Mouse (Mus musculus) embryo, embryonic 9.5 days (tissue): ENCODE measurements around the gene Cd274.

Experiments used
- DNase-seq: peaks from one replicate; pipeline ENCODE4 v3.0.0-alpha.2; 2017; ENCODE audit errors: extremely low spot score

Cd274 gene

GRCm38 (mm10) chr19:29430516-29430915, 63.3 kb downstream of the Cd274 start:
- no peak for DNase-seq

GRCm38 (mm10) chr19:29430953-29431352, 63.7 kb downstream of the Cd274 start:
- no peak for DNase-seq

- no peak for DNase-seq
Measured at GRCm38 (mm10) chr19:29436793-29437479, 69.7 kb downstream of the Cd274 start.
